Mouse (Mus musculus) embryonic facial prominence, embryonic 11.5 days (tissue): ENCODE results near the gene Mindy1. TPM values are rescaled to one million over a fixed set of nuclear protein-coding genes. Genes with fewer than 3 reads are reported as not detected.
A peak's percentile ranks its signal among the peaks of the same experiment; 100 is the strongest.

Source experiments
- ATAC-seq: fragments of 200-750 bp; cut with Nextera tagmentation; replicated peaks from 2 replicates; pipeline ENCODE4 v1.8.0; 2017; ENCODE audit warnings: low read depth; ENCODE audit not compliant: insufficient number of reproducible peaks, low FRiP score, low TSS enrichment
- DNase-seq: peaks from one replicate; pipeline ENCODE4 v3.0.0-alpha.2; 2015; ENCODE audit warnings: low spot score
- H3K27ac ChIP-seq: fragments of 300-500 bp; sonication (generic); replicated peaks from 2 replicates; pipeline ENCODE4 v1.5.1; 2014; ENCODE audit warnings: mild to moderate bottlenecking, low read depth, low read length, control low read depth
- H3K27me3 ChIP-seq: fragments of 300-500 bp; sonication (generic); 2 replicates; pipeline ENCODE4 v1.6.1; 2014; ENCODE audit warnings: mild to moderate bottlenecking, low read length, moderate library complexity, mixed read lengths; ENCODE audit not compliant: control insufficient read depth, insufficient read depth
- H3K36me3 ChIP-seq: fragments of 300-500 bp; sonication (generic); replicated peaks from 2 replicates; pipeline ENCODE4 v1.6.1; 2014; ENCODE audit warnings: low read depth, mild to moderate bottlenecking, low read length, moderate library complexity, mixed read lengths; ENCODE audit not compliant: control insufficient read depth, insufficient read depth
- H3K4me1 ChIP-seq: fragments of 300-500 bp; sonication (generic); 2 replicates; pipeline ENCODE4 v1.6.1; 2014; ENCODE audit warnings: low read length, mixed read lengths; ENCODE audit not compliant: control insufficient read depth, insufficient read depth
- H3K4me2 ChIP-seq: fragments of 300-500 bp; sonication (generic); 2 replicates; pipeline ENCODE4 v1.6.1; 2014; ENCODE audit warnings: low read depth, mild to moderate bottlenecking, control low read depth, low read length, moderate library complexity
- H3K4me3 ChIP-seq: fragments of 300-500 bp; sonication (generic); 2 replicates; pipeline ENCODE4 v1.5.1; 2014; ENCODE audit warnings: low read depth, low read length, control low read depth
- H3K9ac ChIP-seq: fragments of 300-500 bp; sonication (generic); replicated peaks from 2 replicates; pipeline ENCODE4 v1.6.1; 2014; ENCODE audit warnings: mild to moderate bottlenecking, control low read depth, low read length
- H3K9me3 ChIP-seq: fragments of 300-500 bp; sonication (generic); replicated peaks from 2 replicates; pipeline ENCODE4 v1.6.1; 2016; ENCODE audit warnings: mild to moderate bottlenecking, low read length, inconsistent platforms, mixed read lengths; ENCODE audit not compliant: control insufficient read depth
- WGBS: fragments of 180-500 bp; shearing (Covaris S2); extraction: QIAGEN DNeasy Blood & Tissue Kit; methylation state at CpG from one replicate; pipeline ENCODE4 v1.1.7; 2014; 5-methylcytosine and 5-hydroxymethylcytosine counted together
- polyA plus RNA-seq: library from polyadenylated mRNA; unstranded; fragments of >200 nt; fragmentation: Nextera tagmentation; extraction: Ambion mirVana; gene quantifications from 2 replicates; pipeline ENCODE4 v1.2.1, GENCODE M21; 2014

The Mindy1 gene
- polyA plus RNA-seq, 1 experiment from 2014 or later = 45.7 TPM

GRCm38 (mm10) chr3:95283589-95283941, 2.4 kb downstream of the Mindy1 start:
- Histone ChIP-seq H3K9ac (peak overlapping the region; percentile 84), H3K36me3 (no peaks in the 10 kb centered on the region), H3K27me3 (no peaks in the 10 kb centered on the region), H3K27ac (peak overlapping the region; percentile 90), H3K4me2 (peak overlapping the region; percentile 87), H3K4me1 (peaks cover 2% of the 10 kb centered on the region), H3K4me3 (peak overlapping the region; percentile 68), H3K9me3 (no peaks in the 10 kb centered on the region)
- ATAC-seq = no peak
- DNase-seq = peak; percentile 14
- WGBS = 3% methylated on average over 7 of the region's 7 CpGs

DNA sequence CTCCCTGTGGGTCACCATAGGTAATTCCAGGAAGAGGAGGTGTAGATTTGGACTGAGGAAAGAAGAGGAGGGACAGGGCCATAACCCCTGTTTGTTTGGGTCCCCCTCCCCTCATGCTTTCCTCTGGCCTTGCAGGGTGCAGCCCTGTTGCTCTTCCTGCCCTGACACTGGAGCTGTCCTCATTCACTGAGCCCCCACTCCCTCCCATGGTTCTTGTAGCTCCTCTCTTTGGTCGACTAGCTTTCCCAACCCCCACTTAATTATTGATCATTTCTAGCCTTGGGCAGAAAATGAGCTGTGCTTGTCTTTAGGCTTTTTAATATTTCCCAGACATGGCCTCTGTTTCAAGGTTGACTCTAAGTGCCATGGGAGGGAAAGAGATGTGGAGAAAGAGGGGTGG, 2.9 kb downstream of the Mindy1 start:
- H3K4me3 ChIP-seq = peak overlapping the region; percentile 68
- DNase-seq (no peak), ATAC-seq (no peak)
- H3K4me1 ChIP-seq = peaks cover 2% of the 10 kb centered on the region
- no peaks in the 10 kb centered on the region for H3K36me3 ChIP-seq
- H3K27ac ChIP-seq = no peak overlapping the region
- no peaks in the 10 kb centered on the region for H3K27me3 ChIP-seq
- peak overlapping the region; percentile 87 for H3K4me2 ChIP-seq
- H3K9me3 ChIP-seq = no peaks in the 10 kb centered on the region
- WGBS = 24% methylated on average over 1 of the region's 1 CpGs
- peak overlapping the region; percentile 84 for H3K9ac ChIP-seq

GRCm38 (mm10) chr3:95284501-95285281, 3.5 kb downstream of the Mindy1 start:
- Histone ChIP-seq H3K27ac (no peak overlapping the region), H3K4me2 (no peak overlapping the region; the same call in 1 of the 2 replicates), H3K27me3 (no peaks in the 10 kb centered on the region), H3K9me3 (no peaks in the 10 kb centered on the region), H3K4me1 (peaks cover 2% of the 10 kb centered on the region), H3K36me3 (no peaks in the 10 kb centered on the region), H3K4me3 (0 out of 2 replicates have a peak overlapping the region, but pooled peaks have one; percentile 0), H3K9ac (no peak overlapping the region)
- WGBS = 84% methylated on average over 12 of the region's 12 CpGs
- no peak for ATAC-seq
- DNase-seq = no peak

- H3K9ac ChIP-seq = no peak overlapping the region
- H3K4me1 ChIP-seq = peaks cover 2% of the 10 kb centered on the region
- H3K4me2 ChIP-seq = no peak overlapping the region
- H3K4me3 ChIP-seq = no peak overlapping the region
- no peaks in the 10 kb centered on the region for H3K27me3 ChIP-seq
- WGBS = 91% methylated on average over 5 of the region's 5 CpGs
- ATAC-seq (no peak), DNase-seq (no peak)
- no peak overlapping the region for H3K27ac ChIP-seq
- no peaks in the 10 kb centered on the region for H3K9me3 ChIP-seq
- no peaks in the 10 kb centered on the region for H3K36me3 ChIP-seq
Observed at GRCm38 (mm10) chr3:95285390-95285789, 4.2 kb downstream of the Mindy1 start.

DNA sequence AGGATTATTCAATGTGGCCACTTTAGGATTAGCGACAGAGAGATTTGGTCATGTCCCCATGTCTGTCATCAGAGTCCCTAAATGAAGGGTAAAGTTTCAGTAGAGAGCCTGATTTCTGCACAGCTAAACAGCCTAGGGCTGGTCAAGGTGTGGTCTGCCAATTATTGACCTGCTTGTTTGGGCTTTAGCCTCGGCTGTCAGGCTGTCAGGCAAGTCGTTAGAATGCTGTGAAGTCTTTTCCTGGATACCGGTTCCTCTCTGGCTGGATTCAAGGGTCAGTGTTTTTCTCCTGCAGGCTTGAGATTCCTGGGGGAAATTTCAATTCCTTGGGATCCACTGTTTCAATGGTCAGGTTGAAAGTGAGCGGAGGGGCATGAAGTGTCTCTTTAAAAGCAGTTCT, 4.9 kb downstream of the Mindy1 start:
- no peaks in the 10 kb centered on the region for H3K27me3 ChIP-seq
- WGBS = 71% methylated on average over 5 of the region's 5 CpGs
- ATAC-seq = no peak

GRCm38 (mm10) chr3:95286510-95286909, 5.4 kb downstream of the Mindy1 start:
- 87% methylated on average over 7 of the region's 7 CpGs for WGBS

More for the DNA sequence above, 4.9 kb downstream of the Mindy1 start:
- no peak for DNase-seq
- no peaks in the 10 kb centered on the region for H3K9me3 ChIP-seq
- no peak overlapping the region for H3K9ac ChIP-seq
- no peak overlapping the region for H3K4me2 ChIP-seq
- peaks cover 2% of the 10 kb centered on the region; the same call in 1 of the 2 replicates for H3K4me1 ChIP-seq
- H3K36me3 ChIP-seq = no peaks in the 10 kb centered on the region
- no peak overlapping the region for H3K4me3 ChIP-seq
- no peak overlapping the region for H3K27ac ChIP-seq

GRCm38 (mm10) chr3:95287541-95287940, 6.4 kb downstream of the Mindy1 start:
- no peak for ATAC-seq
- H3K36me3 ChIP-seq = no peaks in the 10 kb centered on the region
- no peaks in the 10 kb centered on the region for H3K9me3 ChIP-seq
- no peak overlapping the region for H3K4me3 ChIP-seq
- 88% methylated on average over 3 of the region's 3 CpGs for WGBS
- DNase-seq = no peak
- no peak overlapping the region for H3K27ac ChIP-seq
- no peak overlapping the region for H3K9ac ChIP-seq
- H3K4me2 ChIP-seq = no peak overlapping the region
- H3K27me3 ChIP-seq = no peaks in the 10 kb centered on the region
- peaks cover 2% of the 10 kb centered on the region; the same call in 1 of the 2 replicates for H3K4me1 ChIP-seq

More at GRCm38 (mm10) chr3:95286510-95286909, 5.4 kb downstream of the Mindy1 start:
- Histone ChIP-seq H3K9ac (no peak overlapping the region), H3K9me3 (no peaks in the 10 kb centered on the region), H3K27ac (no peak overlapping the region), H3K4me1 (peaks cover 2% of the 10 kb centered on the region; the same call in 1 of the 2 replicates), H3K4me3 (no peak overlapping the region), H3K4me2 (no peak overlapping the region), H3K36me3 (no peaks in the 10 kb centered on the region), H3K27me3 (no peaks in the 10 kb centered on the region)
- DNase-seq (no peak), ATAC-seq (no peak)

DNA sequence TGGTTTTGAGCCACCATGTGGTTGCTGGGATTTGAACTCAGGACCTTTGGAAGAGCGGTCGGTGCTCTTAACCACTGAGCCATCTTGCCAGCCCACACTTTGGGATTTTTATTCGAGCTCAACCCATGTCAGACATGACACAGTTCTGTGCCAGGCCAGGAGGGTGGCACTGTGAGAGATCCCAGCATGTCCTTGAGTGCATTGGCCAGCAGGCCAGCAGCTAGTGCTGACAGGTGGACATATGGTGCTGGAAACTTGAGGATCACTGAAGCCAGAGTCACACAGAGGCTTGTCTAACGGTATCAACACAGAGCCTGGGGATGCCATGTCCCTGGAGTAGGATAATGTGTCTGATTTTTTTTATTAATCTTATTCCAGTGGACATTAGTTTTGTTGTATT, 8.3 kb downstream of the Mindy1 start:
- DNase-seq = no peak
- H3K27me3 ChIP-seq = no peaks in the 10 kb centered on the region
- no peaks in the 10 kb centered on the region; the same call in 1 of the 2 replicates for H3K36me3 ChIP-seq
- H3K9ac ChIP-seq = no peak overlapping the region
- peaks cover 2% of the 10 kb centered on the region; the same call in 1 of the 2 replicates for H3K4me1 ChIP-seq
- no peak overlapping the region for H3K4me2 ChIP-seq
- no peak overlapping the region for H3K27ac ChIP-seq
- no peak overlapping the region for H3K4me3 ChIP-seq
- no peaks in the 10 kb centered on the region for H3K9me3 ChIP-seq
- 93% methylated on average over 4 of the region's 4 CpGs for WGBS
- ATAC-seq = no peak
